Comparison of ENCODE assay signal across 8 mouse cellular contexts in the genomic region with DNA sequence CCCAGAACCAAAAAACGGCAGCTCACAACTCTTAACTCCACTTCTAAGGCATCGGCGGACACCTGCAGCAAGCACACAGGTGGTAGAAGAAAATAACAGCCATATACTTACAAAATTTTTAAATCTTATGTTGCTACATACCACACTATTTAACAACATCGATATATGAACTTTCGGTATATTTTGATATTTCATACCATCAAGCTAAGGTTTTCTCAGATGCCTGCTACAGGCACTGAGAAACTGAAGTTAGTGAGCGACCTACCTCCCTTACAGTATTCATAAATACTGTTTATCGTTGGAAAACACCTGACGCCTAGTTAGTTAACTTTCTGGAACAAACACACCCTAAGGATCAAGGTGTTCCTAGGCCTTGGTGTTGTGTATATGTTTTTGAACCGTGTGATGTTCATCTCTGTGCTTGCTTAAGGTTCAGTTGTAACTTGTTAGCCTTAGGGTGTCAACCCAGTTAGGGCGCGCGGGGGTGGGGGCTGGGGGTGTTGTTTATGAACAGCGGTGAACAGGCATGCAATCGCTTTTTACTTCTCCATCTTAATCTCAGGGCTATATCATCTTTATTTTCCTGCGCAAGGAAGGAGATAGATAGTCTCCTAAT. TPM values are rescaled to one million over a fixed set of nuclear protein-coding genes. Genes with fewer than 3 reads are reported as not detected.
DNase-seq lines count a peak whose midpoint lies in the region; ATAC-seq and TF ChIP-seq lines count a peak whose summit lies in the region.

No protein-coding gene starts in this region.

- peaks cover 22% of the 10 kb centered on the region for H3K4me1 ChIP-seq in lung, embryonic 14.5 days (ENCODE audit: insufficient read depth)
- H3K4me1 ChIP-seq in embryonic facial prominence, embryonic 15.5 days: peaks cover 55% of the 10 kb centered on the region
- peaks cover 47% of the 10 kb centered on the region for H3K4me1 ChIP-seq in intestine, embryonic 14.5 days (replicated peaks; ENCODE audit: control insufficient read depth, insufficient read depth, low read length)

- no peaks in the 10 kb centered on the region for H3K27me3 ChIP-seq in lung, embryonic 14.5 days (ENCODE audit: insufficient read depth, low read length)
- no peaks in the 10 kb centered on the region for H3K27me3 ChIP-seq in embryonic facial prominence, embryonic 15.5 days
- H3K27me3 ChIP-seq in intestine, embryonic 14.5 days (replicated peaks; ENCODE audit: control insufficient read depth, insufficient read depth, low read length): no peaks in the 10 kb centered on the region
- no peaks in the 10 kb centered on the region for H3K27me3 ChIP-seq in myocyte (ENCODE audit: control insufficient read depth, insufficient read depth, insufficient read length)

- TF ChIP-seq CTCF in lung, embryonic 14.5 days (IDR thresholded peaks at IDR 0.05; ENCODE audit: low read depth): no peak

- peaks cover 20% of the 10 kb centered on the region for H3K36me3 ChIP-seq in lung, embryonic 14.5 days (ENCODE audit: insufficient read depth)
- H3K36me3 ChIP-seq in embryonic facial prominence, embryonic 15.5 days: peaks cover 17% of the 10 kb centered on the region
- H3K36me3 ChIP-seq in intestine, embryonic 14.5 days (ENCODE audit: control insufficient read depth, insufficient read depth, low read length): peaks cover 23% of the 10 kb centered on the region
- peaks cover 10% of the 10 kb centered on the region for H3K36me3 ChIP-seq in myocyte (ENCODE audit: control insufficient read depth, insufficient read depth)

- no peak for ATAC-seq in lung, embryonic 14.5 days (ENCODE audit: insufficient read depth)
- ATAC-seq in embryonic facial prominence, embryonic 15.5 days (ENCODE audit: insufficient number of reproducible peaks, low FRiP score, low TSS enrichment, low read depth): no peak
- no peak for ATAC-seq in intestine, embryonic 14.5 days (replicated peaks; ENCODE audit: low FRiP score, low TSS enrichment, low read depth)
- no peak for ATAC-seq in activated CD4-positive, CD25-positive, alpha-beta regulatory T cell, adult 4 months

- peaks cover 9% of the 10 kb centered on the region for H3K79me2 ChIP-seq in myocyte (ENCODE audit: control insufficient read depth, insufficient read depth)

- no peak for TF ChIP-seq POLR2A in myocyte (IDR thresholded peaks at IDR 0.05; ENCODE audit: insufficient read length, low read depth)

- no peak overlapping the region for H3K9ac ChIP-seq in lung, embryonic 14.5 days
- no peak overlapping the region for H3K9ac ChIP-seq in embryonic facial prominence, embryonic 15.5 days
- H3K9ac ChIP-seq in intestine, embryonic 14.5 days (ENCODE audit: low read length): no peak overlapping the region

- H3K9me3 ChIP-seq in lung, embryonic 14.5 days (ENCODE audit: low read depth, low read length): no peaks in the 10 kb centered on the region
- no peaks in the 10 kb centered on the region for H3K9me3 ChIP-seq in embryonic facial prominence, embryonic 15.5 days (replicated peaks)
- H3K9me3 ChIP-seq in intestine, embryonic 14.5 days (ENCODE audit: control insufficient read depth, low read length): no peaks in the 10 kb centered on the region

- DNase-seq in lung, embryonic 14.5 days: no peak
- no peak for DNase-seq in lung, postnatal 36 days
- DNase-seq in intestine, embryonic 14.5 days (ENCODE audit: low spot score): no peak
- DNase-seq in urinary bladder, adult 2 months (ENCODE audit: low spot score): no peak
- no peak for DNase-seq in layer of hippocampus, postnatal 25 days (ENCODE audit: extremely low spot score in 1 of 2, low spot score in 1 of 2)

- H3K27ac ChIP-seq in lung, embryonic 14.5 days (ENCODE audit: low read depth): peak overlapping the region; percentile 77; the same call in 1 of the 2 replicates
- peak overlapping the region; percentile 97 for H3K27ac ChIP-seq in embryonic facial prominence, embryonic 15.5 days (replicated peaks)
- peak overlapping the region; percentile 97 for H3K27ac ChIP-seq in intestine, embryonic 14.5 days (ENCODE audit: low read depth)

- 68% methylated on average over 15 of the region's 15 CpGs for WGBS in lung, embryonic 14.5 days
- 62% methylated on average over 15 of the region's 15 CpGs for WGBS in embryonic facial prominence, embryonic 15.5 days
- WGBS in intestine, embryonic 14.5 days: 72% methylated on average over 15 of the region's 15 CpGs

- no peak overlapping the region for H3ac ChIP-seq in myocyte (ENCODE audit: control insufficient read depth, insufficient read length)

- peak overlapping the region; percentile 93 for H3K4me2 ChIP-seq in lung, embryonic 14.5 days
- peak overlapping the region; percentile 73 for H3K4me2 ChIP-seq in embryonic facial prominence, embryonic 15.5 days (replicated peaks)
- H3K4me2 ChIP-seq in intestine, embryonic 14.5 days (ENCODE audit: low read length): peak overlapping the region; percentile 89
- no peak overlapping the region for H3K4me2 ChIP-seq in myocyte (ENCODE audit: low read depth)

- peak overlapping the region; percentile 77 for H3K4me3 ChIP-seq in lung, embryonic 14.5 days (ENCODE audit: low read depth, low read length)
- H3K4me3 ChIP-seq in embryonic facial prominence, embryonic 15.5 days (replicated peaks): peak overlapping the region; percentile 78; the same call in 1 of the 2 replicates
- H3K4me3 ChIP-seq in intestine, embryonic 14.5 days (ENCODE audit: low read depth, low read length): no peak overlapping the region
- H3K4me3 ChIP-seq in myocyte: peak overlapping the region; percentile 71

TF ChIP-seq in myocyte, 11 proteins besides CTCF, POLR2A, EP300 and RAD21:
- no peak for TF ChIP-seq USF1 (IDR thresholded peaks at IDR 0.05; ENCODE audit: low read depth)

RNA-seq across cellular contexts. Expression of a gene that starts 1.6 kb away (rescaled TPM):
- polyA plus RNA-seq in lung, embryonic 14.5 days (2014; fragmentation: Nextera tagmentation; extraction: Ambion mirVana): 77.2 and 96.5 TPM in 2 replicates
- 179 and 184 TPM in 2 replicates for polyA plus RNA-seq in embryonic facial prominence, embryonic 15.5 days (2015; fragmentation: Nextera tagmentation; extraction: Ambion mirVana)
- 149 and 154 TPM in 2 replicates for polyA plus RNA-seq in intestine, embryonic 14.5 days (2014; fragmentation: Nextera tagmentation; extraction: Ambion mirVana)
- 42.6 TPM for polyA plus RNA-seq in myocyte (2012; fragmentation: generic; extraction: Trizol)
- polyA plus RNA-seq in activated CD4-positive, CD25-positive, alpha-beta regulatory T cell, adult 4 months (2017; shearing (Covaris generic)): 100 to 1,000 TPM; 276 to 326 TPM
- polyA plus RNA-seq in urinary bladder, adult 2 months (2012; rRNA removed): 712 and 742 TPM in 2 replicates
- total RNA-seq in layer of hippocampus, postnatal 25 days (2021): 10 to 100 TPM; 20.7 to 25.0 TPM

RNA-seq across cellular contexts. Expression of a gene that starts 20.7 kb away (rescaled TPM):
- polyA plus RNA-seq in lung, embryonic 14.5 days (2014; fragmentation: Nextera tagmentation; extraction: Ambion mirVana): 0.89 and 1.2 TPM in 2 replicates
- polyA plus RNA-seq in embryonic facial prominence, embryonic 15.5 days (2015; fragmentation: Nextera tagmentation; extraction: Ambion mirVana): 1.5 and 2.0 TPM in 2 replicates
- polyA plus RNA-seq in intestine, embryonic 14.5 days (2014; fragmentation: Nextera tagmentation; extraction: Ambion mirVana): 0.37 and 1.6 TPM in 2 replicates
- 0.25 TPM for polyA plus RNA-seq in myocyte (2012; fragmentation: generic; extraction: Trizol)
- not detected for polyA plus RNA-seq in activated CD4-positive, CD25-positive, alpha-beta regulatory T cell, adult 4 months (2017; shearing (Covaris generic))
- polyA plus RNA-seq in urinary bladder, adult 2 months (2012; rRNA removed): not detected in 2 replicates
- total RNA-seq in layer of hippocampus, postnatal 25 days (2021): not detected

RNA-seq across cellular contexts. Expression of a gene that starts 31.1 kb away (rescaled TPM):
- polyA plus RNA-seq in lung, embryonic 14.5 days (2014; fragmentation: Nextera tagmentation; extraction: Ambion mirVana): 0.20 and 0.35 TPM in 2 replicates
- 12.4 and 16.1 TPM in 2 replicates for polyA plus RNA-seq in embryonic facial prominence, embryonic 15.5 days (2015; fragmentation: Nextera tagmentation; extraction: Ambion mirVana)
- polyA plus RNA-seq in intestine, embryonic 14.5 days (2014; fragmentation: Nextera tagmentation; extraction: Ambion mirVana): 0.11 and 0.28 TPM in 2 replicates
- 116 TPM for polyA plus RNA-seq in myocyte (2012; fragmentation: generic; extraction: Trizol)
- not detected for polyA plus RNA-seq in activated CD4-positive, CD25-positive, alpha-beta regulatory T cell, adult 4 months (2017; shearing (Covaris generic))
- polyA plus RNA-seq in urinary bladder, adult 2 months (2012; rRNA removed): 0.09 and 0.11 TPM in 2 replicates
- total RNA-seq in layer of hippocampus, postnatal 25 days (2021): under 1 TPM in 1 of 2 experiments, not detected in 1; 0.12 TPM

RNA-seq across cellular contexts. Expression of a gene that starts 37.9 kb away (rescaled TPM):
- 17.8 and 22.9 TPM in 2 replicates for polyA plus RNA-seq in lung, embryonic 14.5 days (2014; fragmentation: Nextera tagmentation; extraction: Ambion mirVana)
- polyA plus RNA-seq in embryonic facial prominence, embryonic 15.5 days (2015; fragmentation: Nextera tagmentation; extraction: Ambion mirVana): 43.6 and 48.5 TPM in 2 replicates
- polyA plus RNA-seq in intestine, embryonic 14.5 days (2014; fragmentation: Nextera tagmentation; extraction: Ambion mirVana): 13.6 and 17.4 TPM in 2 replicates
- polyA plus RNA-seq in myocyte (2012; fragmentation: generic; extraction: Trizol): 22.7 TPM
- 10 to 100 TPM; 25.1 to 35.6 TPM for polyA plus RNA-seq in activated CD4-positive, CD25-positive, alpha-beta regulatory T cell, adult 4 months (2017; shearing (Covaris generic))
- polyA plus RNA-seq in urinary bladder, adult 2 months (2012; rRNA removed): 44.4 and 59.0 TPM in 2 replicates
- 10 to 100 TPM; 23.8 to 29.7 TPM for total RNA-seq in layer of hippocampus, postnatal 25 days (2021)

RNA-seq across cellular contexts. Expression of a gene that starts 40.3 kb away (rescaled TPM):
- 2.0 and 2.5 TPM in 2 replicates for polyA plus RNA-seq in lung, embryonic 14.5 days (2014; fragmentation: Nextera tagmentation; extraction: Ambion mirVana)
- 2.2 and 3.0 TPM in 2 replicates for polyA plus RNA-seq in embryonic facial prominence, embryonic 15.5 days (2015; fragmentation: Nextera tagmentation; extraction: Ambion mirVana)
- 2.3 and 2.8 TPM in 2 replicates for polyA plus RNA-seq in intestine, embryonic 14.5 days (2014; fragmentation: Nextera tagmentation; extraction: Ambion mirVana)
- polyA plus RNA-seq in myocyte (2012; fragmentation: generic; extraction: Trizol): 2.5 TPM
- not detected for polyA plus RNA-seq in activated CD4-positive, CD25-positive, alpha-beta regulatory T cell, adult 4 months (2017; shearing (Covaris generic))
- polyA plus RNA-seq in urinary bladder, adult 2 months (2012; rRNA removed): 0.70 and 1.1 TPM in 2 replicates
- total RNA-seq in layer of hippocampus, postnatal 25 days (2021): 10 to 100 TPM; 50.9 to 62.3 TPM
